Mouse (Mus musculus): ENCODE measurements around the gene Gpr155.

DNA sequence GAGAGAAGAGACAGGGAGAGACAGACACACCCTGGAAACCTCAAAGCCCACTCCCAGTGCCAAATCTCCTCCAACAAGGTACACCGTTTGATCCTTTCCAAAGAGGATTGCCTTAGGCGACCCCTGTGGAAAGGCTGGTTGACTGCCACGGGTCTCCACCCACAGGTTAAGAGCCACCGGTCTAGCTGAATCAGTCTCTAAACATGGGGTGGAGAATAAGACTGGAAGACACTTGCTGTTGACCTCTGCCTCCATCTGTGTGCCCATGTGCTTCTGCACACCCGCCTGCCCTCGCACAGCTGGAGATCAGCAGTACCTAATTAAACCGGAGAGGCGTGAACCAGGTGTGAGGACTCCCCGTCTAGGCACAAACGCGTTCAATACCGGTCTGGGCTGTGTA lies 63.4 kb downstream of the Gpr155 start:
- TF ChIP-seq CTCF (IDR thresholded peaks at IDR 0.05; ENCODE audit: low read depth, low read length) (no peak), POLR2A (IDR thresholded peaks at IDR 0.05; ENCODE audit: extremely low read depth, insufficient read depth, low read length) (no peak)
